Mouse (Mus musculus) skeletal muscle tissue, adult 2 months (tissue): ENCODE measurements around the gene Taf1c.

Source experiments
- DNase-seq: peaks from one replicate; pipeline ENCODE4 v3.0.0-alpha.2; 2012; ENCODE audit warnings: low read depth, low spot score

Gene Taf1c

GRCm38 (mm10) chr8:119574437-119575365, 30.3 kb downstream of the Taf1c start, which contains the start of the genes Hsdl1 and Dnaaf1:
Hsdl1 (minus strand) TSS chr8:119575183.
Dnaaf1 (plus strand) TSS chr8:119575235.
- DNase-seq: peak; percentile 88

- DNase-seq: no peak
Observed at GRCm38 (mm10) chr8:119572411-119572810, 32.6 kb downstream of the Taf1c start.

GRCm38 (mm10) chr8:119571135-119571534, 33.9 kb downstream of the Taf1c start:
- DNase-seq: no peak

GRCm38 (mm10) chr8:119569881-119570280, 35.1 kb downstream of the Taf1c start:
- no peak for DNase-seq

GRCm38 (mm10) chr8:119568951-119569350, 36.1 kb downstream of the Taf1c start:
- no peak for DNase-seq

GRCm38 (mm10) chr8:119568251-119568650, 36.8 kb downstream of the Taf1c start:
- no peak for DNase-seq

GRCm38 (mm10) chr8:119566367-119566766, 38.7 kb downstream of the Taf1c start:
- no peak for DNase-seq

- no peak for DNase-seq
Observed at GRCm38 (mm10) chr8:119563849-119564251, 41.2 kb downstream of the Taf1c start.

GRCm38 (mm10) chr8:119559402-119559720, 45.7 kb downstream of the Taf1c start:
- DNase-seq: peak; percentile 21

GRCm38 (mm10) chr8:119558603-119559401, 46.2 kb downstream of the Taf1c start, which contains the start of gene Mbtps1:
Mbtps1 (minus strand) TSS chr8:119558735.
- DNase-seq: peak; percentile 99

- DNase-seq: no peak
Observed at GRCm38 (mm10) chr8:119557821-119558602, 47.0 kb downstream of the Taf1c start.

GRCm38 (mm10) chr8:119557132-119557531, 47.9 kb downstream of the Taf1c start:
- no peak for DNase-seq

- no peak for DNase-seq
Observed at GRCm38 (mm10) chr8:119555861-119556260, 49.2 kb downstream of the Taf1c start.

- no peak for DNase-seq
Observed at GRCm38 (mm10) chr8:119552967-119553366, 52.1 kb downstream of the Taf1c start.

GRCm38 (mm10) chr8:119548560-119549113, 56.4 kb downstream of the Taf1c start:
- DNase-seq: no peak
